Mouse (Mus musculus): ENCODE results near the gene Atoh8.

The Atoh8 gene

DNA sequence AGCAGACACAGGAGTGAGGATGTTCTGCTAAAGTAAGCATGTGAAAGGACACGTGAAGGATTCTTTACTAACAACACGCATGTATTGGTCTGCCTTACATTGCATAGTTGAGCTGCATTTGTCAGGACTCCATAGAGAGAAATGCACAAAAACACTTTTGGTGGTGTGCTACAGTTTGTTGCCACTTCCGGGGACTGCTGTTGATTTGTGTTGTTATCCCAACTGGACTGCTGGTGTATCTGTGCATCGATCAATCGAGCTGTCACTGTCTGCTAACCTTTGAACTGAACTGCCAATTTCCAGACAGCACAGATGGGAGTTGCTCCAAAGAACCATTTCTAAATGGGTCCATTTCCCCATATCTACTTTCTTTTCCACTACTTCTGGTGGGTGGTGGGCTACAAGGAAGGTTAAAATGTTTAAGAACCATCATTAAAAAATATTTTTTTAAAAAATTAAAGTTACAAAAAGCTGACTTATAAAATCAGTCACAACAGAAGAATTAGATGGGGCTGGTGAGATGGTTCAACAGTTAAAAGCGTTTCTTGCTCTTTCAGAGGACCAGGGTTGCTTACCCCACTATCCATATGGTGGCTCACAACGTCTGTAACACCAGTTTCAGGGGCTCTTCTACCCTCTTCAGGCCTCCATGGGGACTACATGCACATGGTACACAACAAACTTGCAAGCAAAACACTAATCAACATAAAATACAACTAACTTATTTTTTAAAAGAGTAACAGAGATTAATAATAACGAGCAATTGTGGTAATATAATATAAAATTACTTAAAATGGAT is 76.2 kb downstream of the Atoh8 start:
- DNase-seq (ENCODE audit: low read depth, low spot score) = no peak
